Mouse (Mus musculus) hematopoietic stem cell, adult 5-6 weeks (primary cell): Measurements from ENCODE around the gene Rpap2. TPM values are rescaled to one million over a fixed set of nuclear protein-coding genes. Genes with fewer than 3 reads are reported as not detected.

Experiments used
- ATAC-seq, 2 experiments: fragments of 125-278 bp in 1 of 2; replicated peaks in 1 of 2; 2 replicates each; pipeline ENCODE4 v1.8.0; 2016 to 2017; ENCODE audit warnings: inconsistent platforms in 2 of 2, mild to moderate bottlenecking in 2 of 2, moderate number of reproducible peaks in 2 of 2, low read depth in 1 of 2, moderate TSS enrichment in 1 of 2; ENCODE audit not compliant: low FRiP score in 2 of 2, poor library complexity in 2 of 2, severe bottlenecking in 2 of 2, insufficient read depth in 1 of 2, low TSS enrichment in 1 of 2
- total RNA-seq: library from RNA; stranded (forward); fragments of 172-1452, 232-1000 nt; gene quantifications from 2 replicates; pipeline ENCODE4 v1.2.3, GENCODE M21; 2017

Rpap2 gene
- total RNA-seq, 1 experiment from 2014 or later: 58.5 TPM

DNA sequence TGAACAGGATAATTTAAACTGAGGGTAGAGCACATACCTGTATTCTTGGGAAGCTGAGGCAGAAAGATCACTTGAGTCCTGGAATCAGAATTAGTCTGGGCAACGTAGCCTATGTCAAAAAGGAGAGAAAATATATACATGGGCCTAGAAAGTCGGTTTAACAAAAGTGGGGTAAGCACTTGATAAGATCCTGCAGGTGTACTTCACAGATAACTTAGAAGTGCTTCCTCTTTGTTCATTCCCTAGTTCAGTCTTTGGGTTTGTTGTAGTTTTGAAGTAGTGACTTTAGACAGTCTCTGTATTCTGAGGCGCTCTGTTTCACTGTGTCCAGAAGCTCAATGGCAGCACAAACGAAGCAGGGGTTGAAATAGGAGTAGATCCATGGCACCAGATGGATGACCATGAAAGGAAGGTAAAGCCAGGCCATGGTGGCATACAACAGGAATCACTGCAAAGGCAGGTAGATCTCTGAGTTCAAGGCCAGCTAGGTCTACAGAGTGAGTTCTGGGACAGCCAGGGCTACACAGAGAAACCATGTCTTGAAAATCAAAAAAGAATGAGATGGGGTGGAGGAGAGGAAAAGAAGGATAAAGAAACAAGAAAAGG, 55.0 kb downstream of the Rpap2 start:
- ATAC-seq: no peak

DNA sequence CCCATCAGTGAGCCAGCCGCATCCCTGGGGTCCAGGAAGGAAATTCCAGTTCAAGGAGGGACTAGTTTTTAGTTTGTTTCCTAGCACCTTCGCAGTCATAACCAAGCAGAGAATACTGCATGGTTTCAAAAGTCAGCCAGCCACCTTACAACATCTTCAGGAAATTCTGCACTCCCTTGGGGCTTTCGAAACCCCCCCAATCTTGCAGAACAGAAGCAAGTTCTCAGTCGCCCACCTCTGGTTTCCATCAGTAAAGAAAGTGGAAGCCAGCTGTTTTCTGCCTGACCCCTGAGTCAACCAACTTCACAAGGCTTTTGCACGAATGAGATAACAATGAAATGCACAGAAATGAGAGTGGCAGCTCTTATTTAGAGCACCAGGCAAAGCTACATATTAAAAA, 81.2 kb downstream of the Rpap2 start:
- ATAC-seq: no peak; a peak in 1 of 4 replicates

DNA sequence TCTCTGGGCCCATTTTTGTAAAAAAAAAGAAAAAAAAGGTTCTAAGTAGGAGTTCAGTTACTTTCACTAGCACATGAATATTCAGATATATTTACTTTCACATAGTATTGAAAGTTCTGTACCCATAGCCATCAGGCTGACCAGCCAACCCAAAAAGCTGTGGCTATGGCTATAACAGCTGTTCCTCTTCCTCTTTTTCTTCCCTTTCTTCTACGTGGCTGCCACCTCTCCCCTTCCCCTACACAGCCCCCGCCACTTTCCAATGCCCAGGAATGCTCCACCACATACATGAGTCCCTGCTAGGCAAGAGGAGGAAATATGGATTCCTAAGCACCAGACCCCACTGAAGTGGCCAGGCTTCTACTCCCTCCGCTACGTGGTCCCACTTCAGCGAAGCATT, 84.1 kb downstream of the Rpap2 start:
- ATAC-seq: peak; percentile 33 to 48; a peak in 2 of 4 replicates

DNA sequence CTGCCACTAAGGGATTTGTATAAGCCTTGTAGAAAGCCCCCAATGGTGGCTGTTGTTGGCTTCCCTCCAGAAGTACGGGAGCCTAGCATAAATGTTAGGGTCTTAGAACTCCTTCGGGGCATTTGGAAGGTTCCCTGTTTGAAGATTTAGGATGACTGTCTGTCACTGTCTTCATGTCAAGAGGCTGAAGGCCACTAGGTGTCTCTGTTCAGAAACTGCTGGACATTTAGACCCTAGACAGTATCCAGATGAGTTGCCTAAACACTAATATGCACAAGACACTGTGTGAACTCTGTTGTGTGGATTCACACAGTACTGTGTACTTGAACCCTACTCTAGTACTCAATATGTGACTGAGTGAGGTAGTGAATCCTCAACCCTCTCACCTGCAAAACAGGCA, 87.2 kb downstream of the Rpap2 start:
- ATAC-seq: no peak

DNA sequence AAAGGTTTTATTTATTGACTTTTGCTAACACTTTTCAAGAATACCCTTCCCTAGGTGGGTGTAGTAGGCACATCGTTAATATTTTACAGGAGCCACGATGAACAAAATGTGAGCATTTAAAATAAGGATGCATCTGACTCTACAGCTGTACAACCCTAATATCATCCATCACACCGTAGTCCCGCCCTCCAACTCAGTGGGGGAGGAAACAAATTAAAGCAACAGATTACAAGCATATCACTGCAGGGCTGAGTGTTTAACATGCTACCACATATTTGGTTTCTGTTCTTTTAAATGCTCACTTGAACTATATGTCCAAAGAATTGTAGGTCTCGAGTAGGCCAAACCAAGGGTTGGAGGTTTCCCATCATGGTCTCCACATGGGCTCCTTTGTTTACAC, 90.0 kb downstream of the Rpap2 start:
- ATAC-seq: no peak

DNA sequence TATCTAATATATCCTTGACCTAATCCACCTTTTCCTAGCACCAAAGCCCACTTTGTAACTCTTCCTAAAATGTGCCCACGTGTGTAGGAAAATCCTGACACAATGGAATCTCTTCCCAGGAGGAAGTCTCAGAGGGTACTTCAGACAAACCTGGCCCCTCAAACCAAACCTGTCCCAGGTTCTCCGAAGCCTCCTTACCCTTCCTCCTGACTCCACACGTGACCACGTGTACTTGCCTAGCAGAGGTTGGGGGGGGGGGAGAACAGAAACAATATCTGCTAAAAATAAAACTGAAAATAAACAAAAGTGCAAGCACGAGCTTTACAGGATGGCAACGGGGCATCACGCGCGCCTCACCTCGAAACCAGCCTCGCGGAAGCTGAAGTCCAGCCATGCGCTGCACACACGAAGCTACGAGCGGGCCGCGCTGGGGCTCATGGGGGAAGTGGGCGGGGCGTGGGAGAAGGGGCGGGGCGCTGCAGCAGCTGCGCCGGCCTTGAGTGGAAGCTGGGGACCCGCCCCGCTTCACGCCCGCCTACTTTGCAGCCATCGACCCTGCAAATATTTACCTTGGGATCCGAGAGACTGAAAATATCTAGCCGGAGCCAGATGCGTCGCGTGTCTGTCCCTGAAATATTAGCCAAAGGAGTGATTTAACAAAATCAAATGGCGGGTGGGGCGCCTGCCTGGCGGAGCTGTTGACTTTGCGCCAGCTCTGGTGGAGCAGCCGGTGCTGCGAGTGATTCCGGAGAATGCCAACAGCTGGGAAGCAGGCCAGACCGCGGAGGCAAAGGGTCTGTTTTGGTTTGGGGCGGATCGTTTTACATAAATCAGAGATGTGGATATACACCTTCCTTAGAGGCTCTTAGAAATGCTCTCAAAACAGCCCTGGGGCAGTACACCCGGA, 90.7 kb downstream of the Rpap2 start:
- peak; percentile 80 to 93 for ATAC-seq

DNA sequence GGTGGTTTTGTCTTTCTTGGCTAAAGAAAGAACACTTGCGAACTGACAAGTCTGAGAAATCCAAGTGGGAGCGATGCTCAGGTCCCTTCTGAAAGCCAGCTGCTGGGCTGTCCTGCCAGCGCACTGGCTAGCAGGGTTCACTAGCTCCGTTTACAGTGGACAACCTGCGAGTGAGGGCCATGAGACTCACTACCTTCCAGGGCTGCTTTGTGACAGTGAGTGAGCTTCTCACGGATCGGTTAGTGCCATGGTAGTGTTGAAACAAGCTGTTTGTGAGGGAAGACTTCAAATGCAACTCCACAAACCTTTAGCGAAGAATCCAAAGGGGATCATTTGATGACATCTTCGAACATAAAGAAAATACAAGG, 91.3 kb downstream of the Rpap2 start:
- ATAC-seq: peak; percentile 19 to 23; a peak in 3 of 4 replicates

DNA sequence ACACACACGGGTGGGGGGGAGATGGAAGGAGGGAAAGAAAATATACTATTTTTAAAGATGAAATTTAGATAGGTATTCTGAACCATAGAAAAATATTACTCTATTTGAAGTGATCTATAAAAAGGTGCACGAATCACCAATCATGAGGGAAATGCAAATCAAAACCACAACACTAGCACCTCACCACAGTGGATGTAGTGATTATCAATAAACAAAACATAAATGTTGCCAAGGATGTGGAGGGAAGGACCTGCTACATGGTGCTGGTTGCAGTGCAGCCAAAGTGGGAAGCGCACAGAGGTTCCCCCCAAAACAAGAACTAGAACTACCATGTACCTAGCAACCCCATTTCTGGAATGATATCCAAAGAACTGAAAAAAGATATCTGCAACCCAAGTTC, 97.8 kb downstream of the Rpap2 start:
- no peak for ATAC-seq

DNA sequence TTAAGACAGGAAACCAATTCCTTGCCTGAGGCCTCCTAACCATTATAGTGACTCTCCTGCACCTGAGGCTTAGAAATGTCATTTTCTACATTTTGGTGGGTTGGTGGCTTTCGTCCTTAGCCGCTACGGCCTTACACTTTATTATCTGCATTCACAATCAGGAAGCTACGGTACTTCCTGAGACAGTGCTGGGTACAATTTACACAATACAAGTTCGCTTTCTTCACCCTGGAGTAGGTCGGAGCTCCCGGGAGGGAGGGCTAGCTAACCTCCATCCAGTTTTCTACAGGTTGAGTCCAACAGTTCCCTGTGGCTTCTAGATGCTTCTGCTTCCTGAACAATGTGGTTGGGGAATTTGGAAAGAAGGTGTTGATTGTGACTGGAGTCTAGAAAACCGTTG, 101.7 kb downstream of the Rpap2 start:
- peak; percentile 82 to 90 for ATAC-seq

DNA sequence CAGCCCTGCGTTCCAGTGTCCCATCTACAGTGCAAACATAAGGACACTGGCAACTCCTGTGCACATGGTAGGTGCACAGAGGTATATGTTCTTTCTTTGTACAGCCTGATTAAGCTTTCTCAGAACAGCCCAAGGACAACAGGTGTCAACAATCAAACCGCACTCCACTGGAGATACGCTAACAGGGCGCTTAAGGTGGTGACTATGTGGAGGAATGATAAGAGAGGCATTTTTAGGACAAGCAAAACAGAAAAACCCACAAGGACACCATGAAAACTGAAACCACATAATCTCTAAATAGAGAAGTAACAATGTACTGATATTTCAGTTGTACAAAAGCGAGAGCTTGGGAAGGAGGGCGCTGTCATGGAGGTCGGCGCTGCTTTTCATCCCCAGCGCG, 103.7 kb downstream of the Rpap2 start:
- no peak for ATAC-seq

DNA sequence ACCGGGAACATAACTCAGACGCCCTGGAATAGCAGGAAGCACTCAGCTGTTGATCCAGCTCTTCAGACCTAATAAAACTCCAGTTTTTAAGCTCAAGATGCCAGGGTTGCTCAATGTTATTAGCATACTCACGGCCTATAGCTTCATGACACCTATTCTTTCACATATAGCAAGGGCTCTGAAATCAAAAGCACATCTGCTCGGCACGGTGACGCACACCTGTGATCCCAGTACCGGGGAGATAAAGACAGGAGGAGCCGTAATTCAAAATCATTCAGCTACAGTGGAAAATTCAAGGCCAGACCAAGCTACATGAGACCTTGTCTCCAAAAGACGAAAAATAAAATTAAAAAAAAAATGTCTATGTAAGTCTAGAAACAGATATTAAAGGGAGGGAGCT, 104.5 kb downstream of the Rpap2 start:
- ATAC-seq: no peak

DNA sequence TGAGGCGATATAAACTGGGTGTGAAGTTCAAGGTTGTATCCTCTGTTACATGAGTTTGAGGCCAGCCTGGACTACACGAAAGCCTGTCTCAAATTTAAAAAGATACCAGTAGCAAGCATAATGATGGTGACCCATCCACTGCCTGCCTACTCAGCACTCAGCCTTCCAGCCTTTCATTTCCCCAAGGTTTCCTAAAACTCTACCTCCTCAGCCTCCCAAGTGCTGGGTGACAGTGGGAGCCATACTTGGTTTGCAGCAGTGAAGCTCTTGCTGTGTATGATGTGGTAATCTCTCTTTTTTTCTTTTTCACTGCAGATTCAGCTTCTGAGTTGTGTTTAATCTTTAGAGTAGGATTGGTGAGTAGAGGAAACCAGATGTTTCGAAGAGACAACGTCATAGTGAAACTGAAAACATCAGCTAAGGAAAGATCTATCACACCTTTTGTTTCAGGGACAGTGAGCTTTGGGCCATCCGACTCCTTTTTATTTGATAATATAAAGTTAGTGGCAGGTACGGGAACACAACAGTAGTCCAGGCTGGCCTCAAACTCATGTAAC, 106.1 kb downstream of the Rpap2 start:
- no peak for ATAC-seq

DNA sequence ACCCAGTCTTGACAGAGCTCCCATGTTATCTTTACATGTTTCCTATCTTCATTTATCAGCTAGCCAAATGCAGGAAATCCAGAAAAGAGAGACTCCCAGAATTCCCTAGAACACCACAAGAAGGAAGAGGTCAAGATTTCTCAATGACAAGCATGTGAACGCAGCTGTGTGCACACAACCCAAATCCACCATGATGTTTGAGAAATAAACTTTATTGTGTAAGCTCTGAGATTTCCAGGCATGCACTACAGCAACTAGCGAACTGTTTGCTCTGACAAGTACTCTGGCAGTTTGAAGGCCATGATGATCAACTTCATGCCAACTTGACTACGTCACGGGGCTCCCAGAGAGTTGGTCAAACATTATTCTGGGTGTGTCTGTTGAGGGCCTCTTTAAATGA, 108.6 kb downstream of the Rpap2 start:
- peak in 1 of 2 experiments; percentile 30; a peak in 1 of 4 replicates for ATAC-seq

DNA sequence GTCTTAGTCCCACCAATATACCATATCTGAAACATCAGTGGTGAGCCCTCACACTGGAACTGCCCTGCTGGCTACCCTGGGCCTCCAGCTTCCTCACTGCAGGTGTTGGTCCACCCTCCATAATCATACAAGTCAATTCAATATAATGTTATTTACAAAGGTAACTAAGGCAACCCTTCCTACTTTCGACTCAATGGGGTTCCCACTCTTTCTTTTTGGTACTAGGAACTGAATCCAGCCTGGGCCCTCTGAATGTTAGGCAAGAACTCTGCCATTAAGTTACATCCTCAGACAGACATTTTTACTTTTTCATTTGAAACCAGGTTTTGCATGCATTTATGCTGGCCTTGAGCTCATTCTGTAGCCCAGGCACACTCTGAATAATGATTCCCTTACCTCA, 109.1 kb downstream of the Rpap2 start:
- ATAC-seq: no peak; a peak in 1 of 4 replicates

DNA sequence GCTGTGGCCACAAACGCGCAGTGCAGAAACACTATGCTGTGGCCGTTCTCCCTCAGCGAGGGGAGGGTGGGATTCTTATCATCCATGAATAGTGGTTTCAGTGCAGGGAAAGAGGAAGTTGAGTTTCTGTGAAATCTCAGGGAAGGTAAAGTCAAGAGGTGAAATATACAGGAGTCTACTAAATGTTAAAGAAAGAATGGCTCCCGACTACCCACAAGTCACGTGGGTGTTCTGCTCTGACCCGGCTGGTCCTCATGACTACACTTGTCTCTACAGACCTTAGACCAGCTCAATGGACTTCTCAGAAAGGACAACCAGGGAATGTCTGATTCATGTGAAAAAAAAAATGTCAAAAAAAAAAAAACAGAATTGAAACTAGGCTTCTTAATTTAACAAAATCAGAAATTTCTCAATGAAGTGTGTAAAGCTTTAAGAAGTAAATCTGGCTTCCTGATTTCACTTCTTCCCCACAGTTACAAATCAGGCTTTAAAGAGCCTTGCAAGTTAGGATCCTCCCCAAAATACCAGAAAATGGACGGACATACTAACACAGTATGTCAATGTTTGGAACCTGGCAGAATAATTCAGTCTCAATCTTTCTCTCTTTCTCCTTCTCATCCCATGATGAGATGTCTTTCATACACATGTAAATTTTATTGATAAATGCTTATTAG, 111.1 kb downstream of the Rpap2 start:
- peak; percentile 57 to 67; a peak in 3 of 4 replicates for ATAC-seq
